Mouse (Mus musculus) lung, embryonic 14.5 days (tissue): ENCODE data around the gene Syn3. TPM values are rescaled to one million over a fixed set of nuclear protein-coding genes. Genes with fewer than 3 reads are reported as not detected.

Experiments
- ATAC-seq: fragments of 200-750 bp; cut with Nextera tagmentation; 2 replicates; pipeline ENCODE4 v1.8.0; 2017; ENCODE audit warnings: mild to moderate bottlenecking, moderate TSS enrichment, moderate library complexity; ENCODE audit not compliant: insufficient read depth
- DNase-seq: peaks from one replicate; pipeline ENCODE4 v3.0.0-alpha.2; 2015
- H3K27ac ChIP-seq: fragments of 300-500 bp; sonication (generic); 2 replicates; pipeline ENCODE4 v1.5.1; 2014; ENCODE audit warnings: low read depth, mild to moderate bottlenecking, moderate library complexity
- H3K27me3 ChIP-seq: fragments of 300-500 bp; sonication (generic); 2 replicates; pipeline ENCODE4 v1.6.1; 2014; ENCODE audit warnings: low read length, control low read depth; ENCODE audit not compliant: insufficient read depth
- H3K36me3 ChIP-seq: fragments of 300-500 bp; sonication (generic); 2 replicates; pipeline ENCODE4 v1.6.1; 2014; ENCODE audit warnings: control low read depth; ENCODE audit not compliant: insufficient read depth
- H3K4me1 ChIP-seq: fragments of 300-500 bp; sonication (generic); 2 replicates; pipeline ENCODE4 v1.6.1; 2014; ENCODE audit warnings: antibody characterized with exemption, control low read depth; ENCODE audit not compliant: insufficient read depth
- H3K4me2 ChIP-seq: fragments of 300-500 bp; sonication (generic); 2 replicates; pipeline ENCODE4 v1.6.1; 2014; ENCODE audit warnings: mild to moderate bottlenecking
- H3K4me3 ChIP-seq: fragments of 300-500 bp; sonication (generic); 2 replicates; pipeline ENCODE4 v1.5.1; 2014; ENCODE audit warnings: low read depth, low read length
- H3K9ac ChIP-seq: fragments of 300-500 bp; sonication (generic); 2 replicates; pipeline ENCODE4 v1.6.1; 2014
- H3K9me3 ChIP-seq: fragments of 300-500 bp; sonication (generic); 2 replicates; pipeline ENCODE4 v1.6.1; 2016; ENCODE audit warnings: low read depth, low read length, control low read depth
- CTCF ChIP-seq: IDR thresholded peaks from 2 replicates; pipeline ENCODE4 v1.5.1; 2016; ENCODE audit warnings: antibody characterized with exemption, low read depth
- WGBS: fragments of 180-500 bp; shearing (Covaris S2); extraction: QIAGEN DNeasy Blood & Tissue Kit; methylation state at CpG from one replicate; pipeline ENCODE4 v1.1.7; 2014; 5-methylcytosine and 5-hydroxymethylcytosine counted together
- polyA plus RNA-seq: library from polyadenylated mRNA; unstranded; fragments of >200 nt; fragmentation: Nextera tagmentation; extraction: Ambion mirVana; gene quantifications from 2 replicates; pipeline ENCODE4 v1.2.1, GENCODE M21; 2014

Gene Syn3
- polyA plus RNA-seq, 1 experiment from 2014 or later, result 2.4 TPM

DNA sequence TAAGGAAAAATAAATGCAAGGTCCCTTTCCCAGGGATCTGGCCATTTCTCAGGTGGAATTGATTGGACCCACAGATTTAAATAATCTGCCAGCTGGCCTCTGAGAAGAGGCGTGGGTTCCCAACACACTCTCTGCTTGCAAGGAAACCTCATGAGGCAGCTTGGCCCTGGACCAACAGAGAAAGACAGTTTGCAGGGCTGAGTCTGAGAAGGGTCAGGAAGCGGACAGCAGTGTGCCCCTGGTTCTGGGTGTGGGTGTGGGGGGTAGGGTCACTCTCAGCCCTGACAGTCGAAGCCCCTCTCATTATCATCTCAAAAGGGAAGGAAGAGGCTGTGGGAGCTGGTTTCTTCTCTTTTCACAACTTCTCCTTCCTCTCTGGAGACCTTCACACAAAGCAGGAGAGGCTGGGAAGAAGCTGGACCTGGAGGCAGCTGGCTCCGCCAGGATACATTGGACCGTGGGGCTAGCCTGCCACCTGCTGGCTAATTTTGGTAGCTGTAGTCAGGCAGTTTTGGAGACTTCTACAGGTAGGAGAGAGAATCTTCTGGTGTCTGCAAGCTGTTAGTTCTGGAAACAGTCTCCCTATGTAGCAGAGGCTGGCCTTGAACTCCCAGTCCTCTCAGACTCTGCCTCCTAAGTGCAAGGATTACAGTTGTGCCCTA is 35.0 kb downstream of the Syn3 start:
- H3K9ac ChIP-seq, result no peak overlapping the region
- H3K4me2 ChIP-seq, result no peak overlapping the region
- no peaks in the 10 kb centered on the region for H3K4me1 ChIP-seq
- no peaks in the 10 kb centered on the region for H3K27me3 ChIP-seq
- no peaks in the 10 kb centered on the region for H3K36me3 ChIP-seq
- 17% methylated on average over 5 of the region's 5 CpGs for whole genome bisulfite sequencing
- H3K9me3 ChIP-seq, result no peaks in the 10 kb centered on the region
- peak; percentile 92 for TF ChIP-seq CTCF
- ATAC-seq (peak; percentile 87), DNase-seq (peak; percentile 94)
- no peak overlapping the region for H3K4me3 ChIP-seq
- H3K27ac ChIP-seq, result no peak overlapping the region

DNA sequence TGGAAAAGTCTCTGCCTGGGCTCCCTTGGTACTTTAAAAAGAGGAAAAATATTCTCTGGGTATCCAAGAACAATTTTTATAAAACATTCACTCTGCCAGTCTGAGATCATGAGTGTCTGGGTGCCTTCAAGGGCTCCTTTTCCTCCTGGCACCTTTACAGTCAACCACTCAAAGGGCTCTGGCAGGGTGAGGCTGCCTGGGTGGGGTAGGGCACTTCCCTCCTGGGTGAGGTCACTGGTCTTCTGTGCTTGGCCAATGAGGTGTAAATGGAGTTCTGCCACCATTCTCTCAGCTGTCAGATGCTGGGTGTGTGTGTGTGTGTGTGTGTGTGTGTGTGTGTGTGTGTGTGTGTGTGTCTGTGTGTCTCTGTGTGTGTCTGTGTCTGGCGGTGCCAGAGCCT is 39.1 kb downstream of the Syn3 start:
- no peak for DNase-seq
- Histone ChIP-seq H3K27ac (no peak overlapping the region), H3K36me3 (no peaks in the 10 kb centered on the region), H3K9me3 (no peaks in the 10 kb centered on the region), H3K9ac (no peak overlapping the region), H3K27me3 (no peaks in the 10 kb centered on the region), H3K4me1 (no peaks in the 10 kb centered on the region), H3K4me3 (no peak overlapping the region), H3K4me2 (no peak overlapping the region)
- 77% methylated on average over 1 of the region's 1 CpGs for WGBS
- no peak for TF ChIP-seq CTCF
- no peak for ATAC-seq

- no peak overlapping the region for H3K4me3 ChIP-seq
- no peaks in the 10 kb centered on the region for H3K4me1 ChIP-seq
- H3K9me3 ChIP-seq, result no peaks in the 10 kb centered on the region
- no peaks in the 10 kb centered on the region for H3K36me3 ChIP-seq
- H3K4me2 ChIP-seq, result no peak overlapping the region
- TF ChIP-seq CTCF, result no peak
- DNase-seq, result no peak
- ATAC-seq, result no peak
- no peak overlapping the region for H3K27ac ChIP-seq
- H3K9ac ChIP-seq, result no peak overlapping the region
- no peaks in the 10 kb centered on the region for H3K27me3 ChIP-seq
Observed at GRCm38 (mm10) chr10:86457665-86458209, 41.0 kb downstream of the Syn3 start.

DNA sequence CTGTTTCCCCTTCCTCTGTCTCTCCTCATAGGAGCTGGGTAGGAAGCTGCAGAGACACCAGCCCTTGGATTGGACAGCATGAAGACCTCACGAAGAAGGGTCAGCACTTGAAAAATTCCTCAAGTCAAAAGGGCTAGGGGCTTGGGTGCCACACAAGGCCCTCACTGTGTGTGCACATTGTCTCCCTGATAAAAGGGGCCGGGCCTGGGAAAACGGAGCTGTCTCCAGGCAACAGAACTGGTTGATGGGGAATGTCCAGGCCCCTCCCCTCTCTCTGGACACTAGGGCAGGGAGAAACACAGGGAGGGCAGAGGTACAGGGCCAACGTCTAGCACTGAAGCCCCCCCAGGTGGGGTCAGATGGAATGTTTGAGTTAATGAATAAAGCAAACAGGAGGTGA is 41.5 kb downstream of the Syn3 start:
- no peak; the same call in 1 of the 2 replicates for ATAC-seq
- H3K9me3 ChIP-seq, result no peaks in the 10 kb centered on the region
- no peak for TF ChIP-seq CTCF
- H3K4me3 ChIP-seq, result no peak overlapping the region
- peak; percentile 27 for DNase-seq
- H3K9ac ChIP-seq, result no peak overlapping the region
- H3K27me3 ChIP-seq, result no peaks in the 10 kb centered on the region
- H3K27ac ChIP-seq, result no peak overlapping the region
- no peaks in the 10 kb centered on the region for H3K36me3 ChIP-seq
- 12% methylated on average over 4 of the region's 4 CpGs for WGBS
- H3K4me2 ChIP-seq, result no peak overlapping the region
- no peaks in the 10 kb centered on the region for H3K4me1 ChIP-seq

DNA sequence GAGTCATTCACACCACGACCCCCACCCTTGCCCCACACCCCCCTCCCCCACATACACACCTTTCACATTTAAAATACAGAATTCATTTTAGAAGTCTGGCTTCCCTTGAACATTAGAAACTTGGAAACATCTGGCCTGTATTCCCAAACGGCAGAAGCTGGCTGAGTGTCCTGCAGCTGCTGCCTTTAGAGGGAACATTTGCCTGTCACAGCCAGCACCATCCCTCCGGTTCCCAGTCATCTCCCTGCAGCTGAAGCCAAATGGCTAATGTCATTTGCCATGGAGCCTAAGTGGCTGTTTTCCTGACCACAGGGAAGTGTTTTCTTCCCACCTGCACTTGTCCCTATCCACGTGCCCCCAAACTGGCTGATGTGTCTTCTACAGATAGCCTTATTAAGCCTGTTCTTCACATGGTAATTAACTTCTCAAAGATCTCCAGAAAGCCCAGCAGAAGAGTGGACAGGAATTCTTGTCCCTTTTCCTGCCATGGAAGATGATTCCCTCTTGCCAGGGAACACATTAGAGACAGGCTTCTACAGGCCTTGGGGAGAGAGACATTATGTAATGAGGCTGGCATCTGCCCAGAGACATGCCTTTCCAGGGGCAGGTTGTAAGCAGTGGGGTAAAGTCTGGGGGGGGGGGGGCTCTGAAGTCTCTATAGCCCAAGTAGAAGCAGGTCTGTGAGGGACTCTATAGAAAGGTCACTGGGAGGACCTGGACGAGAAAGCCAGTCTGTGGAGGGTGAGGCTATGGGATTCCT is 43.2 kb downstream of the Syn3 start:
- no peak for TF ChIP-seq CTCF
- H3K27me3 ChIP-seq, result no peaks in the 10 kb centered on the region
- H3K9ac ChIP-seq, result no peak overlapping the region
- no peak overlapping the region for H3K27ac ChIP-seq
- H3K4me2 ChIP-seq, result no peak overlapping the region
- no peak overlapping the region for H3K4me3 ChIP-seq
- WGBS, result 49% methylated on average over 5 of the region's 5 CpGs
- DNase-seq (no peak), ATAC-seq (no peak)
- H3K9me3 ChIP-seq, result no peaks in the 10 kb centered on the region
- H3K4me1 ChIP-seq, result no peaks in the 10 kb centered on the region
- H3K36me3 ChIP-seq, result no peaks in the 10 kb centered on the region

DNA sequence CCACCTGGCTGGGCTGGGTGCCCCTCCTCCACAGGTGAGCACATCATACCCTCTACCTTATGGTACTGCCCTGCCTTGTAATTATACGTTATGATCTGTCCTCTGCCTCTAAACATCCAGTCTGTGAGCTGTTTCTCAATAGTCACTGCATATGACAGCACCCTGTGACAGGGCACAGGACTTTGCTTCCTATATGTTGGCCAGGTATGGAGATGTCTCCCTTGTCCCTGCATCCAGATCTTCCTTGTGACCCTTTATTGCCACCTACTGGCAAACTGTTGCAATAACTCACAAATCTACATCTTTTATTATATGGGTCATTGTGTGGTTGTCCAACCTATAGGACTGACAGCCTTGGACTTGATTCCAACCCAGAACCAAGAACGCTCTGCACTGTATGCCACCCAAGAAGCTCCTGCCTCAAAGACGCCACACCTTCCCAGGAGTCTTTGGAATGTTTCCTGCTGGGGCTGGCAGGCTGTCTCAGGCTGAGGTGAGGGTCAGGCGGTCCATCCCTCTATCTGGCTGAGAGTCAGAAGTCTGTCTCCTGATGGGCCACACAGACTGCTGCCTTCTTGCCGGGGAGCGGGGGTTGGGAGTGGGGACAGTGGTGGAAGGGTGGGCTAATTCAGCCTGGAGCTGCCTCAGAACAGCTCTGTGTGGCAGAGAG is 46.2 kb downstream of the Syn3 start:
- TF ChIP-seq CTCF, result peak; percentile 91
- no peak overlapping the region for H3K4me3 ChIP-seq
- no peaks in the 10 kb centered on the region for H3K36me3 ChIP-seq
- H3K9me3 ChIP-seq, result no peaks in the 10 kb centered on the region
- H3K27ac ChIP-seq, result no peak overlapping the region
- peak; percentile 74 for ATAC-seq
- WGBS, result 13% methylated on average over 6 of the region's 6 CpGs
- H3K9ac ChIP-seq, result no peak overlapping the region
- no peaks in the 10 kb centered on the region for H3K27me3 ChIP-seq
- peak; percentile 85 for DNase-seq
- no peak overlapping the region for H3K4me2 ChIP-seq
- H3K4me1 ChIP-seq, result no peaks in the 10 kb centered on the region

DNA sequence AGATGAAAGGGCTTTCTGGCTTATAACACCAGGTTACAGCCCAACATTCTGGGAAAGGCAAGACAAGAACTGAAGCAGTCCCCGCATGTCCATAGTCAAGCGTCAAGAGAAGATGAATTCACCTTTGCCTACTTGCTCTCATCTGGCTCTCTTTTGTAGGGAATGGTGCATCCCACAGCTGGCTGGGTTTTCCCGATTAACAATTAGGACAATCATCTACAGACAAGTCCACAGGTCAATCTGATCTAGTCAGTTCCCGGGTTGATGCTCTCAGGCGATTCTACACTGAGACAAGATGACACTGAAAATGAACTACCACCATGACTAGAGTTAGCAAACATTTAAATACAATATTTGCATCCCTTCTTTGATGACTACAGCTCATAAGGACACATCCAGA is 47.4 kb downstream of the Syn3 start:
- Histone ChIP-seq H3K36me3 (no peaks in the 10 kb centered on the region), H3K4me1 (no peaks in the 10 kb centered on the region), H3K4me3 (no peak overlapping the region), H3K27ac (no peak overlapping the region), H3K9ac (no peak overlapping the region), H3K9me3 (no peaks in the 10 kb centered on the region), H3K4me2 (no peak overlapping the region), H3K27me3 (no peaks in the 10 kb centered on the region)
- WGBS, result 89% methylated on average over 5 of the region's 5 CpGs
- TF ChIP-seq CTCF, result no peak
- ATAC-seq (no peak), DNase-seq (no peak)
